Mouse (Mus musculus): Measurements from ENCODE around the gene Scn1b.
A peak's percentile ranks its signal among the peaks of the same experiment; 100 is the strongest.

The Scn1b gene

DNA sequence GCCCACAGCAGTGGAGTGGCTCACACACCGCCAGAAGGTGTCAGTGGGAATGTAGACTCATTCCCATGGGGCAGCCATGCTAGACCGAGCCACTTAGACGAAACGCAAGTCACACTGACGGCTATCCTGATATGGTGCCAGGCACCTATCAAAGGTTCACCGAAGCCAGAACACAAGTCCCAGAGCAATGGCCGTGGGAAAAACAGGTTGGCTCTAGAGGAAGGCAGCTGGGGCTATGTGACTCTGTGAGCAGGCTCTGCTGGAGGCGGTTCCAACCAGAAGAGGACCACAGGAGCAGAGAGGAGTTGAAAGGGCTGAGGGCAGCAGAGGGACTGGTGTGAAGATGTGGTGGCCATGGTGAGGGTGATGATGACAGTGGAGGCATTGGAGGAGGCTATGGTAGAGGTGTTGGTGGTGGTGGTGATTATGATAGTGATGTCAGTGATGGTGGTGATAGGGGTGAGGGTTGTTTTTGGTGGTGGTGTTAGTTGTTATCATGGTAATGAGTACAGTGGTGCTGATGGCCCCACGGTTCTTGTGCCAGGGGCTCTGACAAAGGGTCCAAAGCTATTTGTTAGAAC is 40.5 kb downstream of the Scn1b start:
- peak; percentile 50 for DNase-seq (ENCODE audit: low read depth, low spot score)

DNA sequence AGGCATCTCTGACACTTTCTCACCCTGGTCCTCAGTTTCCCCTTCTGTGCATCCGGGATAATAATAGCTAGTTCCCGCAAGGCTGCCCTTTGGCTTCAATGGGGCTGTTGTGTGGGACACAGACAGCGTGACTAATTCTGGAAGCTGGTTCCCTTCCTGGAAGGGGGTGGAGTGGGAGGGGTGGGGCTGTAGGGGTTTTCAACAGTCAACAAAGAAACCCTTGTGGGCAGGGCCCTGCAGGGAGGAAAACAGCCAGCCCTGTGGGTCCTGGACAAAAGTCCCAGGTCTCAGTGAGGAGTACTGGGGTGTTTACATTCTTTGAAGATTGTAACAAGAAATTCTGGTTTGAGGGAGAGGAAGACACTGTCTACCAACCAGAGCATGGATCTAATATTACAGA is 41.6 kb downstream of the Scn1b start:
- no peak for DNase-seq (ENCODE audit: low read depth, low spot score)

DNA sequence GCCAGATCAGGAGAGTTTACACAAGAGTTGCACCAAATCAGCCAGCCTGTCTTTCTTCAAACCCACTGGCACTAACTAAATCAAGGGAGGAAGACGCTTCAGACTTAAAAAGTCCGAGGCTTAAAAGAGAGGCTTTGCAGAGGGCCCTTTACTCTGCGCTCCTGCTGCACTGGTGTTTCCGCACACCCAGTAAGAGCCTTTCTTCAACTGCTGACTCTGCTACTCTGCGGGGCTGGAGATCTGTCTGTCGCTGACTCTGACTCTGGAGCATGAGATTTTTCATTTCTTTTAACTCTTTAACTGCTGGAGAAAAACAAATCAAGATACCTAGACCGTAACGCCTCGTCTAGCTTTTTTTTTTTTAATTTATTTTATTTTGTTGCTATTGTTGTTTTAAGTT is 42.7 kb downstream of the Scn1b start:
- no peak for DNase-seq (ENCODE audit: low read depth, low spot score)

DNA sequence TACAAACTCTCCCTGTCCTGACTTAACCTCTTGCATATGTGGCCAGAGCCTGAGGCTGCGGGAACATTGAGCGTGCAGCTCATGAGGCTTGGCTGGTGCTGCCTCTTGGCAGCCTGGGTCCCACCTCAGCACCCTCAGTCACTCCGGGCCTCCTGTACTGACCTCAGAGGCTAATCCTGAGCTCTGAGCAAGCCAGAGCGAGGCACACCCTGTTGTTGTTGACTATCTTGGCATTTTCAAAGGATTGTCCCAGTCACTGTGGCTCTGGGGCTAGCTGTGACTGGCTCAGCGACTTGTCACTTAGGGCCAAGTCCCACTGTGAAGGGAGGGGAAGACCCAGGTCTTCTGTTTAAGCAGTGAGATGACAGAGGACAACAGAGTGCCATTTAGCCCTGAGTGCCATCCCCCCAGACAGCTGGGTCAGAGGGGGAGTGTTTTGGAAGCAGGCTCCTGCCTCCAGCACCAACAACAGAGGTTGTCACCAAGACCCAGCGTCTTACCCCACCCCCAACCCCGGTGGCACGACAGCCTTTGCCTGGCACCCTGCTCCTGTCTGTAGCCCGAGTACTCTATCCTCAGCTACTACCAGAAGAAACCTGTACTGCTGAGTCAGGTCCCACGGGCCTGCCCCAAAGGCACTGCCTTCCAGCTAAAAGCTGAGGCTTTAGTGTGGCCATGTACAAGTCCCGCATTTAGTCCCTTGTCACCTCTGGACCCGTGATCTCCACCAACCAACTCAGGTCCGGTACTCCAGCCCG is 43.8 kb downstream of the Scn1b start:
- no peak for DNase-seq (ENCODE audit: low read depth, low spot score)

DNA sequence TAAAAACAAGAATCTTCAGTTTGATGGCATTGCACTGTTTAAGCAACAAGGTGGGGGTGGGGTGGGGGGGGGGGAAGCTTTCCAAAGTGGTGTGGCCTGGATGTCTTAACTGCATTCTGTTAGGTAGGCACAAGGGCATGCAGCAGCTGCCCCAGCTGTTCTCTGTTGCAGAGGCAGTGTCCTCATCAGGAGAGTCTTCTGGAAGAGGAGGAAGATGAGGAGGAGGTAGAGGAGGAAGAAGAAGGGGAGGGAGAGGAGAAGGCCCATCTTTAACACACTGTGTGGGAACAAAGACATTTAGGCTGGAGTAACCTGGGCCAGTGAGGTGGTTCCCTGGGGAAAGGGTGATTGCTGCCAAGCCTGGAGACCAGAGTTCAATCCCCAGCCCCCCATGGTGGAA is 44.7 kb downstream of the Scn1b start:
- no peak for DNase-seq (ENCODE audit: low read depth, low spot score)

DNA sequence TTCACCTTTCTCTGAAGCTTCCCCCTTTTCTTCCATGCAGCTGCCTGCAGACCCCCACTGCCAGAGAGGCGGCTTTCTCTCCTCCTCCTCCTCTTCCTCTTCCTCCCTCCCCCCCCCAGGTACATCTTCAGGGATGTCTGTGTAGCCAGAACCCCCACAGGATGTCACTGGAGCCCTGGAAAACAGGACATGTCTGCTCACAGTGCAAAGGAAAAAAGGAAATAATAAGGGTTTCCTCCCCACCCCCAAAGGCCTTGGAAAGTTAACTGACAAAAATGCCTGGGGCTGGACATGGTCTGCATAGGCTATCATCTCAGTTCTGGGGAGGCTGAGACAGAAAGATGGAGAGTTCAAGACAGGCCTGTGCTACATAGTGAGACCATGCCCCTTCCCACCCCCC is 45.7 kb downstream of the Scn1b start:
- no peak for DNase-seq (ENCODE audit: low read depth, low spot score)

DNA sequence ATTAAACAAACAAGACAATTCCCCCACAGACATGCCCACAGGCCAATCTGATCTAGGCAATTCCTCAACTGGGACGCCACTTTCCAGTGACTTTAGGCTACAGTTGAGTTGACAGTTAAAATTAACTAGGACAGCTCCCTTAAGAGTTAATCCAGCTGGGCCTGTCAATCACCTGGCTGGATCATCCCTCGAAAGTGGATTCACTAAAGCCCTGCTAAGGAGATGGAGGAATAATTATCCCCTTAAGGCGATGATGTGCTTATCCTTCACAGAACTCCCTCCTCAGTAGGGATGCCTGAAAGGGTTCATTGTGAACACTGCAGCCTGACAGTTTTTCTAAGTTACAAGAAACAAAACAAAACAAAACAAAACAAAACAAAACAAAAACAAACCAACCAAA is 46.2 kb downstream of the Scn1b start:
- no peak for DNase-seq (ENCODE audit: low read depth, low spot score)

DNA sequence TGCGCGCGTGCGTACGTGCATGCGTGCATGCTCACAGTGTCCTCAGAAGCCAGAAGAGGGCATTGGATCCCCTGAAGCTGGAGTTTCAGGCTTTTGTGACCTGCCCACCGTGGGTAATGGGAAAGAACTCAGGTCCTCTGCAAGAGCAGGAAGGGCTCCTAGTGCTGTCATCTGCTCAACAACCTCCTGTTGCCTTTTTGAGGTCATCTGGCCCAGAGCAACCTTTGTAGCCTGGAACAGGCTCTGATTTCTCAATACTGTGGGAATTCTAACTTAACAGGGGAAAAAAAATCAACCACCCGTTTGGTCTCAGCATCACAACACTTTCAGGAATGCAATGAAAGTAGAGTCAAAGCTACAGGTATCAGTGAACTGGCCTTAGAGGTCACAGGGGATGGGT is 47.1 kb downstream of the Scn1b start:
- DNase-seq (ENCODE audit: low read depth, low spot score), result no peak

DNA sequence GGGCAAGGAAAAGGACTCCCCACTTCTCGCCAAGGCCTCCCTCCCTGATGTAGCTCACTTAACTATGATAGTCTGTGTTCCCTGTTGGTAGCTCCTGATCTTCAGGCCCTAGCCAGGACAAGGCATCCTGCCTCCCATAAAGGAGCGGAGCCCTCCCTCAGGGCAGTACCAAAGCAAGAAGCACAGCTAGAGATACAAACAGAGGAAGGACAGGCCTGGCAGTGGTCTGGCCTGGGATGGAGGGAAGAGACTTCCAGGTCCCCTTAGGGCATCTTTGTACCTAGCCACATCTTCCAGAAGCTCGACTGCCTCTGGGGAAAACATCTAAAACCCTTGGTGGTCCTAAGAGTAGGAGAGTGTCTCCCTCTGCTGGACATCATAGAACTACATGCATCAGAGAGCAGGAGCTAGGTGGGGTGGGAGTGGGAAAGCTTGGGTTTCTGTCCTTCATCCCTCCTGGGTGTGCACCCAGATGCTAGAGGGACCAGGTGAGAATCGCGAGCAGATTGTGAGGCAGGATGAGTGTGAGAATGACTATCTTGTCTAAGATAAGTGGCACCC is 48.8 kb downstream of the Scn1b start:
- peak; percentile 34 for DNase-seq (ENCODE audit: low read depth, low spot score)

DNA sequence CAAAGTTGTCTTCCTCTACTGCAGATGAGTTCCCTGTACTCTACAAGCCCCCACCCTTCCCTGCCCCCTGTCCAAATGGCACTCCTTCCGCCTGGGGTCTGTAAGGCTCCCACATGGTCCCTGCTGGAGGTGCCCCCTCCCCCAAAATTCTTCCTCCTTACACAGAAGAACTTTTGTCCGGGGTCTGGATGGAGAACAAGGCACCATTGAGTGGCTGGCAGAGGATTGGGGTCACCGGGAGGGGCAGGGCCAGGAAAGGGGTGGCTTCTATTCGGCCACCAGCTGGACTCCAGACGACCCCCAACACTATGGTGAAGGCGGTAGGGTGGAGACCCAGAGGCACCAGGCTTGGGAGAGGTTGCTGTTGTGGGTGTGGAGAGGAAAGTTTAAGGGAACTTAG is 49.3 kb downstream of the Scn1b start:
- DNase-seq (ENCODE audit: low read depth, low spot score), result no peak

DNA sequence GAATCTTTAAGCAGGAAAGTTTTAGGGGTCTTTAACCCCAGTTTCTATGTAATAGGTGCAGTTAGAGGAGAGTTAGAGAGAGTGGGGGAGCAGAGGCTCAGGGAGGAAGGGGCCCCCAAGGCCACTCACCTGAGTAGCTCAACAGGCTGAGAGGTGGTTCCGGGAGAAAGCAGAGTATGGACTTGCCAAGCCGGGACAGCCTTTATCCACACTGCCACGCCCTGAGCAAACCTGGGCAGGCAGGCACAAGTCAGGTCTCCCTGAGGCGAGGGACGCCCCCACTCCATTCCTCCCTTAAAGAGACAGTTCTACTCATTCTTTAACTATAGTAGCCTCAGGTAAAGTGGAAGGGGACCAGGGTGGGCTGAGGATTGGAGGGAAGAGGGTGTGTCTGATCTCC is 50.3 kb downstream of the Scn1b start, which contains the start of gene Fxyd3:
TSS of gene Fxyd3 (minus strand) at position 213 of the 400 bp plus-strand sequence.
- no peak for DNase-seq (ENCODE audit: low read depth, low spot score)

DNA sequence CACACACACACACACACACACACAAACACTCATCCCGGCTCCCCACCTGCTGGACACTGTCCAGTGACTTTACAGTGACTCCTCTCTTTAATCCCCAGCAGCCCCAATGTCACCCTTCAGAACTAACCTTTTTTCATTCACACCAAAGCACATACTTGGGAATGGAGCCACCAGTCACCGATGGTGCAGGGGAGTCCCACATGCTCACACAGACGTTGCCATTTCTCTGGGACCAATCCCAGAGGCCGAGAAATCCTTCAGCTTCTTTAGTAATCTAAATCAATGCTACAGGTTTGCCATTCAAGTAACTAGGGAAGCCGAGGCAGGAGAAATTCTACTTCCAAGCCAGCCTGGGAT is 52.1 kb downstream of the Scn1b start:
- DNase-seq (ENCODE audit: low read depth, low spot score), result no peak

DNA sequence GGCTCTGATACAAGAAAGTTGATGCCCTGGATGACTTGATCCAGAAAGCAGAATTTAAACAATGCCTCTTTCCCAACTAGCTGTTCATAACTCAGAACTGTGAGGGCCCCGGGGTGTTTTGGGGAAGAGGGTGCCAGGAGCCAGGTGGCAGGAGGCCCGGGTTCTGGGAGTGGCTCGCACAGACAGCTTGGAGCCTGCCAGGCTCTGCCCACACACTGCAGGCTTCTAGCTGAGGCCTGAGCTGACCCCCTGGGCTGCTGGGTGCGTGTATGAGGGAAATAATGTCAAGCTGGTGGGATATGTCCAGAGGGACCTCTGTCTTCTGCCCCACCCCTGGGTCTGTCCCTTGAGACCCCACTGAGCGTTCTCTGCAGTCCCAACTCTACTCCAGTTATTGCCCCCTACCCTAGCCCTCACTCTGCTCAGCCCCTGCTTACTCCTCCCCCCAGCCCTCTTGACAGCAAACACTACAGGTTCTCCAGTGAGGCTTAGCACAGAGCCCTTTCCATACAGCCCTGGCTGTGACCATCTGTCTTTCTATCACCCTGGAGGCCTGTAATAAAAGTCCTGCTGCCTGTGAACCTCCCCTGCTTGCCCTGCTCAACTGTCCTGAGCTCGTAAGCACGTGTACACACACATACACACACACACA is 52.6 kb downstream of the Scn1b start:
- no peak for DNase-seq (ENCODE audit: low read depth, low spot score)

DNA sequence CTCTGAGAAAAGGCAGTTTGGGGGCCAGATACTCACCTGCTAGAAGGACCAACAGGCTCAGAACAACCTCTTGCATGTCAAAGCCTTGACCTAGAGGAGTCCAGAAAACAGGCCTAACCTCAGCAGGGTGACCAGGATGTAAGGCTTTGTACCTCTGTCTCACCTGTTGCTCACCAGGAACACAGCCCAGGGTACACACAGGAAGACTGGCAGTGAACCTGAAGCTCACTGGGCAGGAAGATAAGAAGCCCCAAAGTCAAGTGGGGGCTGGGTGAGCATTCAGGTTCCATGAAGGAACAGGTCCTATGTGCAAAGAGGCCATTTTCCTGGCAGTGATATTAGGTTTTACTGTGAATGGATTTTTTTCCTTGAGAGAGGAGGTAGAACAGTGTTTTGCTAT is 53.3 kb downstream of the Scn1b start:
- no peak for DNase-seq (ENCODE audit: low read depth, low spot score)

DNA sequence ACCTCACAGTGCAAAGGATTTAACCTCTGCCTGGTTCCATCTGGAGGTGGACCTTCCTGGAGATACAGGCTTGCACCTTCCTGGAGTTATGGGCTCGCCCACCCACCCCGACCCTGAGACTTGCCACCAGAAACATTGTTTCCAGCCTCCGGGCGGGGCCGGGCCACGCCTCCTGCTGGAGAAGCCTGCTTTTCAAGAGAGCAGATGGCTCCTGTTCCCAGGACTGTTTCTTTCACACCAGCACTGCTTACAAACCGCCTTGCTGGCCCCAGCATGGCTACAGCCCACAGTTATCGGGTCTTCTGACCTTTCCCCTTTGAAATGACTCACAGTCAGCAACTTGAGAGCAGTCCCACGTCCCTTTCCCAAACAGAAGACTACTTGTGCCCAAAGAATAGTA is 54.5 kb downstream of the Scn1b start:
- DNase-seq (ENCODE audit: low read depth, low spot score), result no peak

DNA sequence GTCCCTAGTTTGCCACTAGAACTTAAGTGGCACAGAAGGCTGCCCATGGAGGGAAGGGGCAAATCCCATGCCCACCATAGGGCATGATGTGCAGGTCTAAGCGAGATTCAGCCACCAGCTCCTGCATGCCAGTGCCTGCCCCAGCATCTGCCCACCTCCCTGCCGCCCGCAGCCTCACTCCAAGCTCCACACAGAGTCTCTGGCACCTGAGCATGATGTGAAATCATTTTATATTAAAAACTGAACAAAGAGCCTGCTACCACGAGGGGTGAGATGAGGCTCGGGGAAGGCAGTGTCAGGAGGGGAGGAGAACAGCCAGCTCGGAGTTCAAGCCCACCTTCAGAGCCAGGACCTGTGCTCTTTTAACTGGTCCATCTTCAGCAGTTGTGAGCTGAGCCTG is 56.5 kb downstream of the Scn1b start:
- no peak for DNase-seq (ENCODE audit: low read depth, low spot score)

DNA sequence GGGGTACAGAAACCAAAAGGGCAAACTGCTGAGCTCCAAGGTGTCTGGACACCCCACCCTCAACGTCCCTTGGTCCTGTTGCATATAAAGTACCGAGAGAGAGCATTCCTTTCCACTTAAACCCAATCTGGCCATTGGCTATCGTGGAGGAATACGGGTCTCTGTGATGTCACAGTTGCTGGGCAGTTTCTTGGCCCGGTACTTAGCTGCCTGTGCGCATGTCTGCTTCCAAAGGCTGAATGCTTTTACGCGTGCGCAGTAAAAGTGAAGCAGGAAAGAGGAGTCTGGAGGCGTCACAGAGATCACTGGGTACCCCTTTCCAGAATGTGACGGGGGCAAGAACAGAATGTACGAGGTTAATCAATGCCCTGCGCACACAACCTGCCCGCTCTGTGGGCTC is 57.3 kb downstream of the Scn1b start:
- no peak for DNase-seq (ENCODE audit: low read depth, low spot score)

DNA sequence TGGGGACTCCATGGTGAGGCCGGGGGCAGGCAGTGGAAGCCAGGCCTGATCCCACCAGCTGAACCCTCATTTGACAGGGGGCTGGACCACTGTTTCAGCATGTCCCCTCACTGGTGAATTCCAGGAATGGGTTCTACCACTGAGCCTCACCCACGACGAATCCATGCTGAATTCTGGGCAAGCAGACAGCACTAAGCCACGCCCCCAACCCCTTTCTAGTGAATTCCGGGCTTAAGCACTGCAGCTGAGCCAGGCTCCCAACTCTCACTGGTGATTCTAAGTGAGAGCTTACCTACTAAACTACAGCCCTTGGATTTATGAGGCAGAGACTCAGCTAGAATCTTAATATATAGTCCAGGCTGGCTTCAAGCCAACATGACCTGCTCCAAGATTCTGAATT is 59.0 kb downstream of the Scn1b start:
- no peak for DNase-seq (ENCODE audit: low read depth, low spot score)
